Mouse (Mus musculus): Measurements from ENCODE around the gene Ism2. TPM values are rescaled to one million over a fixed set of nuclear protein-coding genes. Genes with fewer than 3 reads are reported as not detected.
A peak's percentile ranks its signal among the peaks of the same experiment; 100 is the strongest.

The Ism2 gene
- total and polyA plus RNA-seq, 3 experiments: not detected

GRCm38 (mm10) chr12:87256629-87257028 is 42.9 kb downstream of the Ism2 start:
- H3K4me3 ChIP-seq (ENCODE audit: control insufficient read depth in 1 of 2, insufficient read depth in 1 of 2, low read depth in 2 of 2, low read length in 2 of 2): no peak overlapping the region
- DNase-seq (ENCODE audit: low read depth, low spot score): peak; percentile 59
- no peak overlapping the region for H3K27ac ChIP-seq (ENCODE audit: control insufficient read depth, low read depth, low read length)
- no peaks in the 10 kb centered on the region for H3K4me1 ChIP-seq (ENCODE audit: control insufficient read depth in 1 of 2, insufficient read depth in 2 of 2, low read length in 2 of 2)
- TF ChIP-seq EP300 (IDR thresholded peaks at IDR 0.05; ENCODE audit: low read depth in 1 of 2, low read length in 2 of 2) (no peak), MYC (IDR thresholded peaks at IDR 0.05; ENCODE audit: low read depth, low read length) (no peak), ZMIZ1 (IDR thresholded peaks at IDR 0.05; ENCODE audit: low read depth, low read length) (no peak), SIN3A (IDR thresholded peaks at IDR 0.05; ENCODE audit: low read length) (no peak), MXI1 (IDR thresholded peaks at IDR 0.05; ENCODE audit: low read depth, low read length) (no peak), RAD21 (IDR thresholded peaks at IDR 0.05; ENCODE audit: low read depth, low read length) (no peak), GABPA (IDR thresholded peaks at IDR 0.05; ENCODE audit: low read depth, low read length) (no peak), CHD1 (IDR thresholded peaks at IDR 0.05; ENCODE audit: low read depth, low read length) (no peak), USF2 (IDR thresholded peaks at IDR 0.05; ENCODE audit: borderline replicate concordance in 1 of 2, insufficient read depth in 1 of 2, low read depth in 1 of 2, low read length in 2 of 2) (no peak)
- H3K27me3 ChIP-seq (ENCODE audit: control insufficient read depth in 1 of 2, insufficient read depth in 2 of 2, low read length in 2 of 2): no peaks in the 10 kb centered on the region
- H3K79me2 ChIP-seq (ENCODE audit: control insufficient read depth, insufficient read depth, low read length, poor library complexity): no peaks in the 10 kb centered on the region
- no peak overlapping the region for H3K9ac ChIP-seq (ENCODE audit: control insufficient read depth, low read depth, low read length, poor library complexity, severe bottlenecking)
- H3K36me3 ChIP-seq (ENCODE audit: control insufficient read depth in 1 of 2, insufficient read depth in 2 of 2, low read length in 2 of 2): no peaks in the 10 kb centered on the region
- H3K9me3 ChIP-seq (replicated peaks; ENCODE audit: insufficient read depth, low read length): no peaks in the 10 kb centered on the region

DNA sequence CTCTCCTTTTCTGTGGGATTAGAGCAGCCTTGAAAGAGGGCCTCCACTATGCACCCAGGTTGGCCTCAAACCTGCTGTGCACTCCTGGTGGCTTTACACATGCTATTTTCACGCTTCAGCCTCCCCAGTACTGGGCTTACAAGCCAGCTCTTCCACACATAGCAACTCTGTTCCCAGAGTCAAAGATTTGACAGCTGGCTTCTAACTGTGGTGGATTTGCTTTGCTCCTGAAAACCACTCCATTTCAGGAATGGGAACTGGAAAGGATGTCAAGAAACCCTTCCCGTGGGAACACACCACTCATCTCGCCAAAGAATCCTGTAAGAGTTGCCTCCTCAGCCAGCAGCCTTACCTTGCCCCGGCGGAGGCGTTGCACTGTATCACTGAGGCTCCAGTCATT is 45.6 kb downstream of the Ism2 start:
- TF ChIP-seq MYB (IDR thresholded peaks at IDR 0.05; ENCODE audit: low read depth, low read length): no peak
- no peaks in the 10 kb centered on the region for H3K36me3 ChIP-seq (ENCODE audit: control insufficient read depth in 1 of 2, insufficient read depth in 2 of 2, low read length in 2 of 2)
- H3K4me3 ChIP-seq (ENCODE audit: control insufficient read depth in 1 of 2, insufficient read depth in 1 of 2, low read depth in 2 of 2, low read length in 2 of 2): no peak overlapping the region
- no peak for DNase-seq (ENCODE audit: low read depth, low spot score)
- H3K9ac ChIP-seq (ENCODE audit: control insufficient read depth, low read depth, low read length, poor library complexity, severe bottlenecking): no peak overlapping the region
- H3K79me2 ChIP-seq (ENCODE audit: control insufficient read depth, insufficient read depth, low read length, poor library complexity): no peaks in the 10 kb centered on the region
- no peak overlapping the region for H3K27ac ChIP-seq (ENCODE audit: control insufficient read depth, low read depth, low read length)
- H3K4me1 ChIP-seq (ENCODE audit: control insufficient read depth in 1 of 2, insufficient read depth in 2 of 2, low read length in 2 of 2): no peaks in the 10 kb centered on the region
- H3K27me3 ChIP-seq (ENCODE audit: control insufficient read depth in 1 of 2, insufficient read depth in 2 of 2, low read length in 2 of 2): no peaks in the 10 kb centered on the region
- no peaks in the 10 kb centered on the region for H3K9me3 ChIP-seq (replicated peaks; ENCODE audit: insufficient read depth, low read length)

- H3K4me3 ChIP-seq (ENCODE audit: control insufficient read depth in 1 of 2, insufficient read depth in 1 of 2, low read depth in 2 of 2, low read length in 2 of 2): no peak overlapping the region
- no peak for TF ChIP-seq EP300 (IDR thresholded peaks at IDR 0.05; ENCODE audit: low read depth in 1 of 2, low read length in 2 of 2)
- TF ChIP-seq MXI1 (IDR thresholded peaks at IDR 0.05; ENCODE audit: low read depth, low read length): no peak
- no peak for TF ChIP-seq MEF2A (IDR thresholded peaks at IDR 0.05; ENCODE audit: extremely low read depth, insufficient replicate concordance, low read depth, low read length, poor library complexity, severe bottlenecking)
- TF ChIP-seq UBTF (IDR thresholded peaks at IDR 0.05; ENCODE audit: borderline replicate concordance, insufficient read depth, low read depth, low read length): no peak
- TF ChIP-seq MAZ (IDR thresholded peaks at IDR 0.05; ENCODE audit: low read depth, low read length): no peak
- no peak for TF ChIP-seq GABPA (IDR thresholded peaks at IDR 0.05; ENCODE audit: low read depth, low read length)
- no peak for TF ChIP-seq CHD2 (IDR thresholded peaks at IDR 0.05; ENCODE audit: low read length)
- TF ChIP-seq TCF12 (IDR thresholded peaks at IDR 0.05; ENCODE audit: low read depth, low read length): no peak
- TF ChIP-seq ZC3H11A (IDR thresholded peaks at IDR 0.05; ENCODE audit: low read depth, low read length): no peak
- no peak for TF ChIP-seq RCOR1 (IDR thresholded peaks at IDR 0.05; ENCODE audit: low read depth, low read length)
- TF ChIP-seq ELF1 (IDR thresholded peaks at IDR 0.05; ENCODE audit: low read depth, low read length): no peak
- TF ChIP-seq ZMIZ1 (IDR thresholded peaks at IDR 0.05; ENCODE audit: low read depth, low read length): no peak
- no peak for TF ChIP-seq MYC (IDR thresholded peaks at IDR 0.05; ENCODE audit: low read depth, low read length)
- no peak for TF ChIP-seq NELFE (IDR thresholded peaks at IDR 0.05; ENCODE audit: low read depth, low read length)
- H3K4me1 ChIP-seq (ENCODE audit: control insufficient read depth in 1 of 2, insufficient read depth in 2 of 2, low read length in 2 of 2): no peaks in the 10 kb centered on the region
- H3K27ac ChIP-seq (ENCODE audit: control insufficient read depth, low read depth, low read length): no peak overlapping the region
- H3K36me3 ChIP-seq (ENCODE audit: control insufficient read depth in 1 of 2, insufficient read depth in 2 of 2, low read length in 2 of 2): no peaks in the 10 kb centered on the region
- H3K79me2 ChIP-seq (ENCODE audit: control insufficient read depth, insufficient read depth, low read length, poor library complexity): no peaks in the 10 kb centered on the region
- no peaks in the 10 kb centered on the region for H3K27me3 ChIP-seq (ENCODE audit: control insufficient read depth in 1 of 2, insufficient read depth in 2 of 2, low read length in 2 of 2)
- DNase-seq (ENCODE audit: low read depth, low spot score): no peak
- no peaks in the 10 kb centered on the region for H3K9me3 ChIP-seq (replicated peaks; ENCODE audit: insufficient read depth, low read length)
- H3K9ac ChIP-seq (ENCODE audit: control insufficient read depth, low read depth, low read length, poor library complexity, severe bottlenecking): no peak overlapping the region
Measured at GRCm38 (mm10) chr12:87250161-87250560, 49.3 kb downstream of the Ism2 start.

Data from MEL (cell line).